Mouse (Mus musculus) lung, embryonic 14.5 days (tissue): ENCODE data around the gene Gm20696. TPM values are rescaled to one million over a fixed set of nuclear protein-coding genes. Genes with fewer than 3 reads are reported as not detected.

Experiments
- ATAC-seq: fragments of 200-750 bp; cut with Nextera tagmentation; 2 replicates; pipeline ENCODE4 v1.8.0; 2017; ENCODE audit warnings: mild to moderate bottlenecking, moderate TSS enrichment, moderate library complexity; ENCODE audit not compliant: insufficient read depth
- DNase-seq: peaks from one replicate; pipeline ENCODE4 v3.0.0-alpha.2; 2015
- H3K27ac ChIP-seq: fragments of 300-500 bp; sonication (generic); 2 replicates; pipeline ENCODE4 v1.5.1; 2014; ENCODE audit warnings: low read depth, mild to moderate bottlenecking, moderate library complexity
- H3K27me3 ChIP-seq: fragments of 300-500 bp; sonication (generic); 2 replicates; pipeline ENCODE4 v1.6.1; 2014; ENCODE audit warnings: low read length, control low read depth; ENCODE audit not compliant: insufficient read depth
- H3K36me3 ChIP-seq: fragments of 300-500 bp; sonication (generic); 2 replicates; pipeline ENCODE4 v1.6.1; 2014; ENCODE audit warnings: control low read depth; ENCODE audit not compliant: insufficient read depth
- H3K4me1 ChIP-seq: fragments of 300-500 bp; sonication (generic); 2 replicates; pipeline ENCODE4 v1.6.1; 2014; ENCODE audit warnings: antibody characterized with exemption, control low read depth; ENCODE audit not compliant: insufficient read depth
- H3K4me2 ChIP-seq: fragments of 300-500 bp; sonication (generic); 2 replicates; pipeline ENCODE4 v1.6.1; 2014; ENCODE audit warnings: mild to moderate bottlenecking
- H3K4me3 ChIP-seq: fragments of 300-500 bp; sonication (generic); 2 replicates; pipeline ENCODE4 v1.5.1; 2014; ENCODE audit warnings: low read depth, low read length
- H3K9ac ChIP-seq: fragments of 300-500 bp; sonication (generic); 2 replicates; pipeline ENCODE4 v1.6.1; 2014
- H3K9me3 ChIP-seq: fragments of 300-500 bp; sonication (generic); 2 replicates; pipeline ENCODE4 v1.6.1; 2016; ENCODE audit warnings: low read depth, low read length, control low read depth
- CTCF ChIP-seq: IDR thresholded peaks from 2 replicates; pipeline ENCODE4 v1.5.1; 2016; ENCODE audit warnings: antibody characterized with exemption, low read depth
- WGBS: fragments of 180-500 bp; shearing (Covaris S2); extraction: QIAGEN DNeasy Blood & Tissue Kit; methylation state at CpG from one replicate; pipeline ENCODE4 v1.1.7; 2014; 5-methylcytosine and 5-hydroxymethylcytosine counted together
- polyA plus RNA-seq: library from polyadenylated mRNA; unstranded; fragments of >200 nt; fragmentation: Nextera tagmentation; extraction: Ambion mirVana; gene quantifications from 2 replicates; pipeline ENCODE4 v1.2.1, GENCODE M21; 2014

The Gm20696 gene
- polyA plus RNA-seq, 1 experiment from 2014 or later: 7.3 TPM

DNA sequence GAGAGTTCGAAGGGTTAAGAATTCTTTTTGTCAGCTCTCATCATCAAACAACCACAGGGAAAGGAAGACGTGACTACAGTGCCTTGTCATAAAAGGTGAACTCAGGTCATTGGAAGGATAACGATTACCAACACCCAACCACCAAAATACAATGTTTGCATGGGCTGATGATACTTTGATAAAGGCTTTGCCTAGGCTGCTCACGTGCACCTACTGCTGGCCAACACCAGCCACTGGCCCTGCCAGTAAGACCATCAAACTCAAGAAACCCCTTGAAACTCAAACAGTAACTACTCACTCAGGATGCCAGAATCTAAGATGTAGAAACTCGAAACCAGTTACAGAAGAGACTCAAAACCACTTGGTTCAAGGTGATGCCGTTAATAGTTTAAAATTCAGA, 159.8 kb downstream of the Gm20696 start:
- H3K27me3 ChIP-seq: no peaks in the 10 kb centered on the region
- 70% methylated on average over 6 of the region's 6 CpGs for WGBS
- no peak for TF ChIP-seq CTCF

DNA sequence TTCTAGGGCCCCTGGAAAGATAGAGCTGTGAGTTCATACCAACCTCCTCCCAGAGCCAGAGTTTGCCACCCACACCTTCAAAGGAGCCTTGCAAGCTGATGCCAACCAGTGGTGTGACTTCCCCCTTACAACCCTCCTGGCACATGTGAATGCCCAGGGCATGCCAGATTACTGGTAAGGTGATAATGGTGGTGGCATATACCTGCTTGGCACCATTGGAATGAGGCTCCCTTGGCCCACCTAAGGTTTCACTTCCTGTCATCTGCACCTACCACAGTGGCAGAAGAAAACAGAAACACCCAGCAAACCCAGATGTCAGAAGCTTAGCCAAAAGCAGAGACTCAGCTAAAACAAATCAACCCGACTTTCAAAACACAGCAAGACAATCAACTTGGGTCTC, 162.9 kb downstream of the Gm20696 start:
- no peak overlapping the region for H3K9ac ChIP-seq
- H3K36me3 ChIP-seq: peaks cover 3% of the 10 kb centered on the region; the same call in 1 of the 2 replicates
- no peaks in the 10 kb centered on the region for H3K4me1 ChIP-seq
- ATAC-seq (no peak), DNase-seq (no peak)
- H3K4me2 ChIP-seq: no peak overlapping the region
- no peaks in the 10 kb centered on the region for H3K9me3 ChIP-seq
- H3K27ac ChIP-seq: no peak overlapping the region
- H3K4me3 ChIP-seq: no peak overlapping the region
- TF ChIP-seq CTCF: no peak
- no peaks in the 10 kb centered on the region for H3K27me3 ChIP-seq
- 88% methylated on average over 1 of the region's 1 CpGs for WGBS

More for the DNA sequence above, 159.8 kb downstream of the Gm20696 start:
- H3K4me2 ChIP-seq: no peak overlapping the region
- H3K4me1 ChIP-seq: peaks cover 3% of the 10 kb centered on the region; the same call in 1 of the 2 replicates
- H3K27ac ChIP-seq: no peak overlapping the region
- peaks cover 3% of the 10 kb centered on the region; the same call in 1 of the 2 replicates for H3K36me3 ChIP-seq
- no peak for DNase-seq
- H3K4me3 ChIP-seq: no peak overlapping the region
- no peak overlapping the region for H3K9ac ChIP-seq
- no peak for ATAC-seq
- H3K9me3 ChIP-seq: no peaks in the 10 kb centered on the region

DNA sequence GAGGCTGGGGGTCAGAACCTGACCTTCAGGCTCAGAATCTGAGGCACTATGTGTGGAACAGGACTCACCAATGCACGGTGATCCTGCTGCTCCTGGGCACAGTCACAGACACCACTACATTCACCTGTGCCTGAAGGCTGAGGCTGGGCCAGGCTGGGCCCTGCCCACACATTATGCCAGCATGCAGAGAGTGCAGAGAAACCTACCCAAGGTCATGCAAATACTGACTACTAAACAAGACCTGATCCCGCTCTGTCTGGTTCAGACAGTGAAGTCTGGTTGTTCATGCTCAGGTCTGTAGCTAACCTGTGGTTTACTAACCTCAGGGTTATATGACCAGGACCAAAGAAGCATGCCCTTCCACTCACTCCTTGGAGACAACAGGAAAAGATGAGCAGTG, 163.9 kb downstream of the Gm20696 start:
- H3K4me3 ChIP-seq: no peak overlapping the region
- WGBS: 81% methylated on average over 2 of the region's 2 CpGs
- H3K9ac ChIP-seq: no peak overlapping the region
- ATAC-seq (no peak), DNase-seq (no peak)
- no peaks in the 10 kb centered on the region for H3K4me1 ChIP-seq
- H3K4me2 ChIP-seq: no peak overlapping the region
- TF ChIP-seq CTCF: no peak
- no peaks in the 10 kb centered on the region for H3K27me3 ChIP-seq
- no peak overlapping the region for H3K27ac ChIP-seq
- H3K36me3 ChIP-seq: peaks cover 3% of the 10 kb centered on the region; the same call in 1 of the 2 replicates
- no peaks in the 10 kb centered on the region for H3K9me3 ChIP-seq

DNA sequence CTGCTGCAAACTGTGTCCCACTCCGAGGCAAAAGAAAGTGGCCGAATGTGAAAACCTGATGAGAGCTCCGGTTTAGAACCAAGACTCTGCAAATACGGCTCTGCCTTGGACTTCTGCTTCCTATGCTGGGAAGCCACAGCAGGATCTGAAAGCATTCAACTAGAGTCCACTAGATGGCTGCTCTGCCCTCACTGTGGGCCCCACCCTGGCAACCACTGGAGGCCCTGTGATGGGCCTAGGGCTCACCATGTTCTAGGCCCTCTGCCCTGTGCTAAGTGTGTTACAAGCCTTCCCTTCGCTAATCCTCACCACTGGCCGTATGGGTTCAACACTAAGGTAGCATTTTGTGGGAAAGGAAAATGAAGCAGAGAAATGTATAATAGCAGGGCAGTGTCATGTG, 164.3 kb downstream of the Gm20696 start:
- H3K9me3 ChIP-seq: no peaks in the 10 kb centered on the region
- no peak overlapping the region for H3K9ac ChIP-seq
- no peak overlapping the region for H3K4me3 ChIP-seq
- no peaks in the 10 kb centered on the region for H3K27me3 ChIP-seq
- no peaks in the 10 kb centered on the region for H3K4me1 ChIP-seq
- WGBS: 86% methylated on average over 6 of the region's 6 CpGs
- H3K36me3 ChIP-seq: peaks cover 3% of the 10 kb centered on the region; the same call in 1 of the 2 replicates
- no peak overlapping the region for H3K4me2 ChIP-seq
- no peak for DNase-seq
- no peak for TF ChIP-seq CTCF
- ATAC-seq: no peak; the same call in 1 of the 2 replicates
- no peak overlapping the region for H3K27ac ChIP-seq

DNA sequence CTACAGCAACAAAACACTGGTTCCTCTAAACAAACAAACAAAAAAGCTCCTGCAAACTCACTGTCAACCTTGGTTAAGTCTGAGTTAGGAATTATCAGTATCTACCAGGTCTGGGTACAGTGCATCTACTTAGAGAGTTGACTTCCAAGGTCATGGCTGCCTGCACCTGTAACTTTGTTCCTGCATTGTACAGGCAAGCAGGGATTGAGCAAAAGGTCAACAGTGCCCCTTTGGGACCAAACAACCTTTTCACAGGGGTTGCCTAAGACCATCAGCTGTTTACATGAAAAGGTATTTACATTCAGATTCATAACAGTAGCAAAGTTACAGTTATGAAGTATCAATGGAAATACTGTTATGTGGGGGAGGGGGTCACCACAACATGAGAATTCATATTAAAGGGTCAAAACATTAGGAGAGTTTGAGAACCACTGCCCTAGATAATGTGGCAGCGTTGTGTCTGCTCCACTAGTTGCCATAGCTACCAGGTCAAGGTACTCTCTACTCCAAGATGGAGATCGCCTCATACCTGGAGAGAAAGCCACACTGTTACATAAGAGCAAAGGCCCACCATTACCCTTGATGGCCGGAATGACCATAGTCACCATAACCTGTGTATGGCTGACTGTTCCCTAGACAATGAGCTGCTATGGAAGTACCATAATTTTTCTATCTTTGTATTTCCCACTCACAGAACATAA, 165.9 kb downstream of the Gm20696 start:
- no peak for TF ChIP-seq CTCF
- DNase-seq (no peak), ATAC-seq (no peak)
- H3K4me1 ChIP-seq: peaks cover 10% of the 10 kb centered on the region
- H3K36me3 ChIP-seq: peaks cover 3% of the 10 kb centered on the region; the same call in 1 of the 2 replicates
- H3K9me3 ChIP-seq: no peaks in the 10 kb centered on the region
- H3K9ac ChIP-seq: no peak overlapping the region
- no peaks in the 10 kb centered on the region for H3K27me3 ChIP-seq
- WGBS: 94% methylated on average over 3 of the region's 3 CpGs
- H3K4me2 ChIP-seq: no peak overlapping the region
- H3K4me3 ChIP-seq: no peak overlapping the region
- H3K27ac ChIP-seq: no peak overlapping the region

DNA sequence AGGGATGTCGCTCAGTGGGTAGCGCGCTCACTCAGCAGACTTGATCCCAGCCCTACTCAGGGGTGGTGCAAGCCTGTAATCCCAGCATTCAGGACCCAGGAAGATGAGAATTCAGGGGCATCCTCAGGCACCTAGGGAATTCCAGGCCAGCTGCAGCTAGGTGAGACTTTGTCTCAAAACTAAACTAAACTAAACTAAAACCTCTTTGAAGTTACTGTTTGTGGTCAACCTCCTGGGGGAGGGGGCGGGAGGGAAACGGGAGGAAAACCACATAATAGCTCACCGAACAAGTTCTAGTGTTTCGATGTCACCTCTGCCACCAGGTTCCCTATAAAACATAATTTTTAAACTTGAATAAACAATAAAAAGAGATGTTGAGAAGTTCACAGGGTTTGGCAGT, 168.5 kb downstream of the Gm20696 start:
- no peak overlapping the region for H3K4me2 ChIP-seq
- H3K9me3 ChIP-seq: no peaks in the 10 kb centered on the region
- H3K4me3 ChIP-seq: no peak overlapping the region
- peaks cover 11% of the 10 kb centered on the region for H3K4me1 ChIP-seq
- H3K27me3 ChIP-seq: no peaks in the 10 kb centered on the region
- no peak overlapping the region for H3K9ac ChIP-seq
- TF ChIP-seq CTCF: no peak
- no peak overlapping the region for H3K27ac ChIP-seq
- WGBS: 73% methylated on average over 7 of the region's 7 CpGs
- DNase-seq (no peak), ATAC-seq (no peak)
- no peaks in the 10 kb centered on the region for H3K36me3 ChIP-seq

DNA sequence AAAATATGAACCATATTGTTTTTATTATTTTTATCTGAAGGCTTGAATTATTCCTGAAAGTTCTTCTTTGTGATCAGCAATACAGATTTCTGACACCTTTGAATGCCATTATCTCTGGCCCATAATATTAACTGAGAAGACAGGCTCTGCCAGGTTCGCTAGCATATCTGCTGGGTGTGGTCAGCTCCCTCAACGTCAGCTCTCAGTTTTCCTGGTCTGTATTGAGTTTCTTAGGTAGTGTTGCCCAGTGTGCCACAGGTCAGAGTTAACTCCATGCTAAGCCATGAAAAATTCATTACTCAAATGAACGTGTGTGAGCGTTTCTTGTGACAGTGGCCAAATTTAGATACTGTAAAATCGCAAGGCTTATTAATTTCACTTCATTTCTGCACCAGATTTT, 170.5 kb downstream of the Gm20696 start:
- Histone ChIP-seq H3K4me1 (peaks cover 16% of the 10 kb centered on the region), H3K27me3 (no peaks in the 10 kb centered on the region), H3K36me3 (no peaks in the 10 kb centered on the region), H3K9me3 (no peaks in the 10 kb centered on the region), H3K27ac (no peak overlapping the region), H3K4me2 (no peak overlapping the region), H3K9ac (no peak overlapping the region), H3K4me3 (no peak overlapping the region)
- DNase-seq: no peak
- ATAC-seq: no peak
- WGBS: 54% methylated on average over 5 of the region's 5 CpGs
- TF ChIP-seq CTCF: no peak
